Mouse (Mus musculus) liver, embryonic 14.5 days (tissue): ENCODE results near the gene Ankrd65.

Source experiments
- CTCF ChIP-seq: IDR thresholded peaks from 2 replicates; pipeline ENCODE4 v1.5.1; 2016; ENCODE audit warnings: antibody characterized with exemption, low read depth, control low read depth
- EP300 ChIP-seq: IDR thresholded peaks from 2 replicates; pipeline ENCODE4 v1.6.1; 2016; ENCODE audit warnings: antibody characterized with exemption, low read depth

DNA sequence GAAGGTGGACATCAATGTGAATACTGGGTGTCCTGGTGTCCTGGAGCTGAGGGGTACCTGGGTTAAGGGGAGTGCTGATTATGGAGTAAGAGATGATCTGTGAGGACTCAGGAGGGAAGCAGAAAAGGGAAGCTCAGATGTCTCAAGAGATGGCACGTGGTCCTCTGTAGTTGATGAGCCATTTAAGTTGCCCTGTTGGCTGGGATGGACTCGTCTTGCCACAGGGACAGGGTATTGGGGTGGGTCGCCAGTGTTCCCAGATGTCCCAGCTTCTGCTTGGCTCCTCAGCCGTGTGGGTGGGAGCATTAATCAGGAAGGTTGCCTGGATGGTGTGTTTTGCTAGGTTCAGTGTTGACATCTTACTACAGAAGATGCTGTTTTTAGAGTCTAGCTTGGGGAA lies 43.0 kb downstream of the Ankrd65 start:
- TF ChIP-seq CTCF, result no peak
- no peak for TF ChIP-seq EP300
